Mouse (Mus musculus) urinary bladder, postnatal 14 days (tissue): ENCODE measurements at regions not wholly inside any gene's neighbourhood (a gene's known extent, or its start where the extent isn't known, plus 50 kb on each side); places are given as distances from the start of the nearest gene placed in this dataset.
"Not testable (repeated sequence)": the region's sequence is repeated elsewhere in the genome, so short reads cannot be mapped to it uniquely, and the experiment has no call there.

Source experiments
- DNase-seq: peaks from one replicate; pipeline ENCODE4 v3.0.0; 2021; ENCODE audit warnings: low spot score

- no peak for DNase-seq
Observed at GRCm38 (mm10) chr7:73688451-73688850, 51.7 kb upstream of the Fam174b start.

- DNase-seq = not testable (repeated sequence)
Observed at GRCm38 (mm10) chr7:73686245-73686644, 53.9 kb upstream of the Fam174b start.

- DNase-seq = no peak
Observed at GRCm38 (mm10) chr7:73682756-73683155, 57.3 kb upstream of the Fam174b start.

- DNase-seq = no peak
Observed at GRCm38 (mm10) chr7:73670598-73670997, 69.5 kb upstream of the Fam174b start.

GRCm38 (mm10) chr7:73668791-73669190 lies 71.3 kb upstream of the Fam174b start:
- peak; percentile 1 for DNase-seq

GRCm38 (mm10) chr7:73666921-73667675 lies 73.0 kb upstream of the Fam174b start:
- no peak for DNase-seq

- DNase-seq = no peak
Observed at GRCm38 (mm10) chr7:73664962-73665361, 75.1 kb upstream of the Fam174b start.

- no peak for DNase-seq
Observed at GRCm38 (mm10) chr7:73662536-73662935, 77.6 kb upstream of the Fam174b start.

GRCm38 (mm10) chr7:73661901-73662300 lies 78.2 kb upstream of the Fam174b start:
- no peak for DNase-seq

- no peak for DNase-seq
Observed at GRCm38 (mm10) chr7:73659551-73659950, 80.6 kb upstream of the Fam174b start.

- peak; percentile 67 for DNase-seq
Observed at GRCm38 (mm10) chr7:73657283-73657682, 82.8 kb upstream of the Fam174b start.

GRCm38 (mm10) chr7:73656424-73656795 lies 83.7 kb upstream of the Fam174b start:
- not testable (repeated sequence) for DNase-seq

- peak; percentile 64 for DNase-seq
Observed at GRCm38 (mm10) chr7:73655787-73656423, 84.2 kb upstream of the Fam174b start.

GRCm38 (mm10) chr7:73654193-73654871 lies 85.8 kb upstream of the Fam174b start:
- peak; percentile 18 for DNase-seq

GRCm38 (mm10) chr7:73650909-73651308 lies 89.2 kb upstream of the Fam174b start:
- DNase-seq = no peak

GRCm38 (mm10) chr7:73648010-73648409 lies 92.1 kb upstream of the Fam174b start:
- DNase-seq = peak; percentile 89

GRCm38 (mm10) chr7:73647140-73647539 lies 93.0 kb upstream of the Fam174b start:
- no peak for DNase-seq

- no peak for DNase-seq
Observed at GRCm38 (mm10) chr7:73646711-73647110, 93.4 kb upstream of the Fam174b start.

GRCm38 (mm10) chr7:73644362-73644904 lies 95.7 kb upstream of the Fam174b start:
- no peak for DNase-seq

- DNase-seq = no peak
Observed at GRCm38 (mm10) chr7:73643993-73644335, 96.1 kb upstream of the Fam174b start.

GRCm38 (mm10) chr7:73643306-73643992 lies 96.7 kb upstream of the Fam174b start:
- DNase-seq = no peak

GRCm38 (mm10) chr7:73640194-73640593 lies 98.6 kb upstream of the Chd2 start:
- DNase-seq = no peak
